Mouse (Mus musculus): ENCODE measurements around the gene Disc1. TPM values are rescaled to one million over a fixed set of nuclear protein-coding genes. Genes with fewer than 3 reads are reported as not detected.

Disc1 gene
- polyA plus RNA-seq, 1 experiment from 2014 or later: 2.6 TPM

- no peaks in the 10 kb centered on the region for H3K4me1 ChIP-seq (ENCODE audit: control insufficient read depth, insufficient read depth, low read depth, low read length)
- WGBS: 89% methylated on average over 6 of the region's 6 CpGs
- H3K9ac ChIP-seq (ENCODE audit: low read depth, low read length): no peak overlapping the region
- H3K9me3 ChIP-seq (ENCODE audit: control insufficient read depth, low read length): no peaks in the 10 kb centered on the region
- H3K4me2 ChIP-seq (ENCODE audit: low read length): no peak overlapping the region
- no peaks in the 10 kb centered on the region; the same call in 1 of the 2 replicates for H3K27me3 ChIP-seq (replicated peaks; ENCODE audit: control insufficient read depth, insufficient read depth, low read length)
- no peak overlapping the region for H3K4me3 ChIP-seq (ENCODE audit: low read length)
- H3K27ac ChIP-seq (ENCODE audit: low read depth, low read length): no peak overlapping the region
- no peaks in the 10 kb centered on the region for H3K36me3 ChIP-seq (ENCODE audit: control insufficient read depth, insufficient read depth, low read length)
- no peak for ATAC-seq
Measured at GRCm38 (mm10) chr8:125163906-125164305, 109.9 kb downstream of the Disc1 start.

GRCm38 (mm10) chr8:125165505-125166446 is 111.8 kb downstream of the Disc1 start:
- 74% methylated on average over 11 of the region's 11 CpGs for WGBS
- Histone ChIP-seq H3K9me3 (ENCODE audit: control insufficient read depth, low read length) (no peaks in the 10 kb centered on the region), H3K27ac (ENCODE audit: low read depth, low read length) (no peak overlapping the region), H3K4me2 (ENCODE audit: low read length) (no peak overlapping the region), H3K4me3 (ENCODE audit: low read length) (no peak overlapping the region), H3K27me3 (replicated peaks; ENCODE audit: control insufficient read depth, insufficient read depth, low read length) (no peaks in the 10 kb centered on the region; the same call in 1 of the 2 replicates), H3K4me1 (ENCODE audit: control insufficient read depth, insufficient read depth, low read depth, low read length) (peaks cover 6% of the 10 kb centered on the region), H3K9ac (ENCODE audit: low read depth, low read length) (no peak overlapping the region), H3K36me3 (ENCODE audit: control insufficient read depth, insufficient read depth, low read length) (no peaks in the 10 kb centered on the region)
- ATAC-seq: 0 out of 2 replicates have a peak, but pooled peaks have one; percentile 32

GRCm38 (mm10) chr8:125166545-125166944 is 112.5 kb downstream of the Disc1 start:
- no peak overlapping the region for H3K4me2 ChIP-seq (ENCODE audit: low read length)
- ATAC-seq: no peak
- no peak overlapping the region for H3K4me3 ChIP-seq (ENCODE audit: low read length)
- H3K27me3 ChIP-seq (replicated peaks; ENCODE audit: control insufficient read depth, insufficient read depth, low read length): no peaks in the 10 kb centered on the region
- H3K9ac ChIP-seq (ENCODE audit: low read depth, low read length): no peak overlapping the region
- 51% methylated on average over 6 of the region's 6 CpGs for WGBS
- no peak overlapping the region for H3K27ac ChIP-seq (ENCODE audit: low read depth, low read length)
- no peaks in the 10 kb centered on the region for H3K9me3 ChIP-seq (ENCODE audit: control insufficient read depth, low read length)
- H3K36me3 ChIP-seq (ENCODE audit: control insufficient read depth, insufficient read depth, low read length): no peaks in the 10 kb centered on the region
- peaks cover 6% of the 10 kb centered on the region for H3K4me1 ChIP-seq (ENCODE audit: control insufficient read depth, insufficient read depth, low read depth, low read length)

- WGBS: 28% methylated on average over 9 of the region's 9 CpGs
- Histone ChIP-seq H3K9me3 (ENCODE audit: control insufficient read depth, low read length) (no peaks in the 10 kb centered on the region), H3K4me2 (ENCODE audit: low read length) (no peak overlapping the region), H3K27ac (ENCODE audit: low read depth, low read length) (no peak overlapping the region), H3K9ac (ENCODE audit: low read depth, low read length) (no peak overlapping the region), H3K4me1 (ENCODE audit: control insufficient read depth, insufficient read depth, low read depth, low read length) (peaks cover 6% of the 10 kb centered on the region), H3K27me3 (replicated peaks; ENCODE audit: control insufficient read depth, insufficient read depth, low read length) (no peaks in the 10 kb centered on the region), H3K4me3 (ENCODE audit: low read length) (no peak overlapping the region), H3K36me3 (ENCODE audit: control insufficient read depth, insufficient read depth, low read length) (no peaks in the 10 kb centered on the region)
- ATAC-seq: no peak
Measured at GRCm38 (mm10) chr8:125166988-125167387, 113.0 kb downstream of the Disc1 start.

GRCm38 (mm10) chr8:125169628-125170027 is 115.6 kb downstream of the Disc1 start:
- Histone ChIP-seq H3K36me3 (ENCODE audit: control insufficient read depth, insufficient read depth, low read length) (no peaks in the 10 kb centered on the region), H3K27ac (ENCODE audit: low read depth, low read length) (no peak overlapping the region; the same call in 1 of the 2 replicates), H3K9me3 (ENCODE audit: control insufficient read depth, low read length) (no peaks in the 10 kb centered on the region), H3K9ac (ENCODE audit: low read depth, low read length) (no peak overlapping the region), H3K27me3 (replicated peaks; ENCODE audit: control insufficient read depth, insufficient read depth, low read length) (no peaks in the 10 kb centered on the region), H3K4me2 (ENCODE audit: low read length) (no peak overlapping the region), H3K4me1 (ENCODE audit: control insufficient read depth, insufficient read depth, low read depth, low read length) (peaks cover 6% of the 10 kb centered on the region), H3K4me3 (ENCODE audit: low read length) (no peak overlapping the region)
- no peak for ATAC-seq
- 34% methylated on average over 3 of the region's 3 CpGs for WGBS

GRCm38 (mm10) chr8:125171531-125171930 is 117.5 kb downstream of the Disc1 start:
- Histone ChIP-seq H3K36me3 (ENCODE audit: control insufficient read depth, insufficient read depth, low read length) (no peaks in the 10 kb centered on the region), H3K9ac (ENCODE audit: low read depth, low read length) (no peak overlapping the region), H3K27ac (ENCODE audit: low read depth, low read length) (no peak overlapping the region), H3K27me3 (replicated peaks; ENCODE audit: control insufficient read depth, insufficient read depth, low read length) (no peaks in the 10 kb centered on the region), H3K4me1 (ENCODE audit: control insufficient read depth, insufficient read depth, low read depth, low read length) (peaks cover 6% of the 10 kb centered on the region), H3K4me2 (ENCODE audit: low read length) (no peak overlapping the region), H3K4me3 (ENCODE audit: low read length) (no peak overlapping the region), H3K9me3 (ENCODE audit: control insufficient read depth, low read length) (no peaks in the 10 kb centered on the region)
- no peak for ATAC-seq
- 86% methylated on average over 2 of the region's 2 CpGs for WGBS

- no peak overlapping the region for H3K4me2 ChIP-seq (ENCODE audit: low read length)
- H3K4me3 ChIP-seq (ENCODE audit: low read length): no peak overlapping the region
- no peak overlapping the region for H3K9ac ChIP-seq (ENCODE audit: low read depth, low read length)
- no peak overlapping the region for H3K27ac ChIP-seq (ENCODE audit: low read depth, low read length)
- no peaks in the 10 kb centered on the region for H3K9me3 ChIP-seq (ENCODE audit: control insufficient read depth, low read length)
- peaks cover 4% of the 10 kb centered on the region for H3K4me1 ChIP-seq (ENCODE audit: control insufficient read depth, insufficient read depth, low read depth, low read length)
- WGBS: 67% methylated on average over 7 of the region's 7 CpGs
- H3K36me3 ChIP-seq (ENCODE audit: control insufficient read depth, insufficient read depth, low read length): no peaks in the 10 kb centered on the region
- H3K27me3 ChIP-seq (replicated peaks; ENCODE audit: control insufficient read depth, insufficient read depth, low read length): 0 out of 2 replicates have a peak, but pooled peaks cover 3% of the 10 kb centered on the region
- ATAC-seq: no peak
Measured at GRCm38 (mm10) chr8:125174237-125174636, 120.2 kb downstream of the Disc1 start.

- ATAC-seq: no peak
- Histone ChIP-seq H3K27ac (ENCODE audit: low read depth, low read length) (no peak overlapping the region), H3K27me3 (replicated peaks; ENCODE audit: control insufficient read depth, insufficient read depth, low read length) (0 out of 2 replicates have a peak, but pooled peaks cover 3% of the 10 kb centered on the region), H3K9me3 (ENCODE audit: control insufficient read depth, low read length) (no peaks in the 10 kb centered on the region), H3K36me3 (ENCODE audit: control insufficient read depth, insufficient read depth, low read length) (no peaks in the 10 kb centered on the region), H3K4me3 (ENCODE audit: low read length) (no peak overlapping the region), H3K4me2 (ENCODE audit: low read length) (no peak overlapping the region), H3K9ac (ENCODE audit: low read depth, low read length) (no peak overlapping the region), H3K4me1 (ENCODE audit: control insufficient read depth, insufficient read depth, low read depth, low read length) (peaks cover 1% of the 10 kb centered on the region)
- WGBS: 63% methylated on average over 4 of the region's 4 CpGs
Measured at GRCm38 (mm10) chr8:125174851-125175250, 120.9 kb downstream of the Disc1 start.

GRCm38 (mm10) chr8:125175661-125176060 is 121.7 kb downstream of the Disc1 start:
- no peaks in the 10 kb centered on the region for H3K4me1 ChIP-seq (ENCODE audit: control insufficient read depth, insufficient read depth, low read depth, low read length)
- ATAC-seq: no peak
- H3K36me3 ChIP-seq (ENCODE audit: control insufficient read depth, insufficient read depth, low read length): no peaks in the 10 kb centered on the region
- no peak overlapping the region for H3K9ac ChIP-seq (ENCODE audit: low read depth, low read length)
- H3K27ac ChIP-seq (ENCODE audit: low read depth, low read length): no peak overlapping the region
- H3K27me3 ChIP-seq (replicated peaks; ENCODE audit: control insufficient read depth, insufficient read depth, low read length): peaks cover 3% of the 10 kb centered on the region; the same call in 1 of the 2 replicates
- H3K9me3 ChIP-seq (ENCODE audit: control insufficient read depth, low read length): no peaks in the 10 kb centered on the region
- no peak overlapping the region for H3K4me3 ChIP-seq (ENCODE audit: low read length)
- no peak overlapping the region for H3K4me2 ChIP-seq (ENCODE audit: low read length)
- WGBS: 94% methylated on average over 4 of the region's 4 CpGs

Measured in hindbrain, embryonic 16.5 days (tissue).